Mouse (Mus musculus) embryo, embryonic 9.5 days (tissue): ENCODE measurements around the gene Fbxw20.
"Not testable (repeated sequence)": the region's sequence is repeated elsewhere in the genome, so short reads cannot be mapped to it uniquely, and the experiment has no call there.

ENCODE experiments used
- DNase-seq: peaks from one replicate; pipeline ENCODE4 v3.0.0-alpha.2; 2017; ENCODE audit errors: extremely low spot score

The Fbxw20 gene

GRCm38 (mm10) chr9:109234654-109235053, at the start of gene Fbxw20:
TSS of gene Fbxw20 (minus strand) at chr9:109234754.
- no peak for DNase-seq

- no peak for DNase-seq
Measured at GRCm38 (mm10) chr9:109263041-109263440, 28.5 kb upstream of the Fbxw20 start.

- no peak for DNase-seq
Measured at GRCm38 (mm10) chr9:109218449-109218848, 16.1 kb downstream of the Fbxw20 start.

- DNase-seq: not testable (repeated sequence)
Measured at GRCm38 (mm10) chr9:109201347-109201746, 33.2 kb downstream of the Fbxw20 start.

- no peak for DNase-seq
Measured at GRCm38 (mm10) chr9:109200349-109200748, 34.2 kb downstream of the Fbxw20 start.

GRCm38 (mm10) chr9:109199353-109199752, 35.2 kb downstream of the Fbxw20 start:
- DNase-seq: no peak

GRCm38 (mm10) chr9:109195875-109196274, 38.7 kb downstream of the Fbxw20 start, which contains the start of gene Fbxw13:
TSS of gene Fbxw13 (minus strand) at chr9:109195975.
- not testable (repeated sequence) for DNase-seq

GRCm38 (mm10) chr9:109177208-109177607, 57.3 kb downstream of the Fbxw20 start:
- DNase-seq: no peak

GRCm38 (mm10) chr9:109176301-109176700, 58.3 kb downstream of the Fbxw20 start:
- no peak for DNase-seq
